Mouse (Mus musculus): ENCODE measurements around the gene 7530416G11Rik. TPM values are rescaled to one million over a fixed set of nuclear protein-coding genes. Genes with fewer than 3 reads are reported as not detected.

The 7530416G11Rik gene
- total and polyA plus RNA-seq, 2 experiments: not detected

- Histone ChIP-seq H3K4me3 (ENCODE audit: insufficient read depth, low read depth, low read length) (no peak overlapping the region), H3K27ac (replicated peaks; ENCODE audit: insufficient read depth, low read depth, low read length) (no peak overlapping the region), H3K27me3 (ENCODE audit: control insufficient read depth, insufficient read depth, low read length) (no peaks in the 10 kb centered on the region), H3K4me1 (ENCODE audit: control insufficient read depth, insufficient read depth, low read length) (no peaks in the 10 kb centered on the region), H3K9ac (ENCODE audit: low read depth, low read length) (no peak overlapping the region), H3K36me3 (ENCODE audit: control insufficient read depth, insufficient read depth, low read length) (no peaks in the 10 kb centered on the region), H3K79me2 (ENCODE audit: control insufficient read depth, insufficient read depth, low read length) (no peaks in the 10 kb centered on the region)
- TF ChIP-seq CTCF (IDR thresholded peaks at IDR 0.05; ENCODE audit: low read depth, low read length) (no peak), POLR2A (IDR thresholded peaks at IDR 0.05; ENCODE audit: extremely low read depth, insufficient read depth, low read length) (no peak)
- WGBS: 83% methylated on average over 8 of the region's 8 CpGs
- no peak for DNase-seq (ENCODE audit: extremely low read depth, low read depth, low spot score)
These were observed 31.2 kb upstream of the 7530416G11Rik start for GRCm38 (mm10) chr15:85534215-85534614.

GRCm38 (mm10) chr15:85532063-85532462 is 29.0 kb upstream of the 7530416G11Rik start:
- Histone ChIP-seq H3K4me3 (ENCODE audit: insufficient read depth, low read depth, low read length) (no peak overlapping the region), H3K27ac (replicated peaks; ENCODE audit: insufficient read depth, low read depth, low read length) (no peak overlapping the region), H3K79me2 (ENCODE audit: control insufficient read depth, insufficient read depth, low read length) (no peaks in the 10 kb centered on the region), H3K4me1 (ENCODE audit: control insufficient read depth, insufficient read depth, low read length) (no peaks in the 10 kb centered on the region), H3K27me3 (ENCODE audit: control insufficient read depth, insufficient read depth, low read length) (no peaks in the 10 kb centered on the region), H3K36me3 (ENCODE audit: control insufficient read depth, insufficient read depth, low read length) (no peaks in the 10 kb centered on the region), H3K9ac (ENCODE audit: low read depth, low read length) (no peak overlapping the region)
- 70% methylated on average over 3 of the region's 3 CpGs for WGBS
- no peak for DNase-seq (ENCODE audit: extremely low read depth, low read depth, low spot score)
- TF ChIP-seq POLR2A (IDR thresholded peaks at IDR 0.05; ENCODE audit: extremely low read depth, insufficient read depth, low read length) (no peak), CTCF (IDR thresholded peaks at IDR 0.05; ENCODE audit: low read depth, low read length) (no peak)

- Histone ChIP-seq H3K4me1 (ENCODE audit: control insufficient read depth, insufficient read depth, low read length) (no peaks in the 10 kb centered on the region), H3K27me3 (ENCODE audit: control insufficient read depth, insufficient read depth, low read length) (no peaks in the 10 kb centered on the region), H3K9ac (ENCODE audit: low read depth, low read length) (no peak overlapping the region), H3K4me3 (ENCODE audit: insufficient read depth, low read depth, low read length) (no peak overlapping the region), H3K27ac (replicated peaks; ENCODE audit: insufficient read depth, low read depth, low read length) (no peak overlapping the region), H3K79me2 (ENCODE audit: control insufficient read depth, insufficient read depth, low read length) (no peaks in the 10 kb centered on the region), H3K36me3 (ENCODE audit: control insufficient read depth, insufficient read depth, low read length) (no peaks in the 10 kb centered on the region)
- WGBS: 60% methylated on average over 3 of the region's 3 CpGs
- TF ChIP-seq POLR2A (IDR thresholded peaks at IDR 0.05; ENCODE audit: extremely low read depth, insufficient read depth, low read length) (no peak), CTCF (IDR thresholded peaks at IDR 0.05; ENCODE audit: low read depth, low read length) (no peak)
- DNase-seq (ENCODE audit: extremely low read depth, low read depth, low spot score): no peak
These were observed 26.9 kb upstream of the 7530416G11Rik start for GRCm38 (mm10) chr15:85529911-85530310.

GRCm38 (mm10) chr15:85524404-85524950 is 21.4 kb upstream of the 7530416G11Rik start:
- H3K27ac ChIP-seq (replicated peaks; ENCODE audit: insufficient read depth, low read depth, low read length): no peak overlapping the region
- H3K4me1 ChIP-seq (ENCODE audit: control insufficient read depth, insufficient read depth, low read length): no peaks in the 10 kb centered on the region
- WGBS: 70% methylated on average over 12 of the region's 12 CpGs
- H3K9ac ChIP-seq (ENCODE audit: low read depth, low read length): no peak overlapping the region
- no peaks in the 10 kb centered on the region for H3K27me3 ChIP-seq (ENCODE audit: control insufficient read depth, insufficient read depth, low read length)
- no peak for TF ChIP-seq POLR2A (IDR thresholded peaks at IDR 0.05; ENCODE audit: extremely low read depth, insufficient read depth, low read length)
- no peak for TF ChIP-seq CTCF (IDR thresholded peaks at IDR 0.05; ENCODE audit: low read depth, low read length)
- H3K4me3 ChIP-seq (ENCODE audit: insufficient read depth, low read depth, low read length): no peak overlapping the region
- H3K79me2 ChIP-seq (ENCODE audit: control insufficient read depth, insufficient read depth, low read length): no peaks in the 10 kb centered on the region
- H3K36me3 ChIP-seq (ENCODE audit: control insufficient read depth, insufficient read depth, low read length): no peaks in the 10 kb centered on the region
- no peak for DNase-seq (ENCODE audit: extremely low read depth, low read depth, low spot score)

GRCm38 (mm10) chr15:85523173-85523991 is 20.4 kb upstream of the 7530416G11Rik start:
- Histone ChIP-seq H3K27me3 (ENCODE audit: control insufficient read depth, insufficient read depth, low read length) (no peaks in the 10 kb centered on the region), H3K36me3 (ENCODE audit: control insufficient read depth, insufficient read depth, low read length) (no peaks in the 10 kb centered on the region), H3K27ac (replicated peaks; ENCODE audit: insufficient read depth, low read depth, low read length) (no peak overlapping the region), H3K9ac (ENCODE audit: low read depth, low read length) (no peak overlapping the region), H3K79me2 (ENCODE audit: control insufficient read depth, insufficient read depth, low read length) (no peaks in the 10 kb centered on the region), H3K4me3 (ENCODE audit: insufficient read depth, low read depth, low read length) (no peak overlapping the region), H3K4me1 (ENCODE audit: control insufficient read depth, insufficient read depth, low read length) (no peaks in the 10 kb centered on the region)
- WGBS: 10% methylated on average over 14 of the region's 14 CpGs
- TF ChIP-seq CTCF (IDR thresholded peaks at IDR 0.05; ENCODE audit: low read depth, low read length) (0 out of 2 replicates have a peak, but pooled peaks have one; percentile 3), POLR2A (IDR thresholded peaks at IDR 0.05; ENCODE audit: extremely low read depth, insufficient read depth, low read length) (no peak)
- peak; percentile 13 for DNase-seq (ENCODE audit: extremely low read depth, low read depth, low spot score)

- Histone ChIP-seq H3K27ac (replicated peaks; ENCODE audit: insufficient read depth, low read depth, low read length) (no peak overlapping the region), H3K4me1 (ENCODE audit: control insufficient read depth, insufficient read depth, low read length) (no peaks in the 10 kb centered on the region), H3K9ac (ENCODE audit: low read depth, low read length) (no peak overlapping the region), H3K4me3 (ENCODE audit: insufficient read depth, low read depth, low read length) (no peak overlapping the region), H3K36me3 (ENCODE audit: control insufficient read depth, insufficient read depth, low read length) (no peaks in the 10 kb centered on the region), H3K79me2 (ENCODE audit: control insufficient read depth, insufficient read depth, low read length) (no peaks in the 10 kb centered on the region), H3K27me3 (ENCODE audit: control insufficient read depth, insufficient read depth, low read length) (no peaks in the 10 kb centered on the region)
- 86% methylated on average over 4 of the region's 4 CpGs for WGBS
- no peak for DNase-seq (ENCODE audit: extremely low read depth, low read depth, low spot score)
- TF ChIP-seq CTCF (IDR thresholded peaks at IDR 0.05; ENCODE audit: low read depth, low read length): no peak
- TF ChIP-seq POLR2A (IDR thresholded peaks at IDR 0.05; ENCODE audit: extremely low read depth, insufficient read depth, low read length): no peak
These were observed 16.4 kb upstream of the 7530416G11Rik start for GRCm38 (mm10) chr15:85519438-85519837.

Measured in liver, adult 2 months (tissue).